Mouse (Mus musculus): ENCODE measurements at regions not wholly inside any gene's neighbourhood (a gene's known extent, or its start where the extent isn't known, plus 50 kb on each side); places are given as distances from the start of the nearest gene placed in this dataset.

DNA sequence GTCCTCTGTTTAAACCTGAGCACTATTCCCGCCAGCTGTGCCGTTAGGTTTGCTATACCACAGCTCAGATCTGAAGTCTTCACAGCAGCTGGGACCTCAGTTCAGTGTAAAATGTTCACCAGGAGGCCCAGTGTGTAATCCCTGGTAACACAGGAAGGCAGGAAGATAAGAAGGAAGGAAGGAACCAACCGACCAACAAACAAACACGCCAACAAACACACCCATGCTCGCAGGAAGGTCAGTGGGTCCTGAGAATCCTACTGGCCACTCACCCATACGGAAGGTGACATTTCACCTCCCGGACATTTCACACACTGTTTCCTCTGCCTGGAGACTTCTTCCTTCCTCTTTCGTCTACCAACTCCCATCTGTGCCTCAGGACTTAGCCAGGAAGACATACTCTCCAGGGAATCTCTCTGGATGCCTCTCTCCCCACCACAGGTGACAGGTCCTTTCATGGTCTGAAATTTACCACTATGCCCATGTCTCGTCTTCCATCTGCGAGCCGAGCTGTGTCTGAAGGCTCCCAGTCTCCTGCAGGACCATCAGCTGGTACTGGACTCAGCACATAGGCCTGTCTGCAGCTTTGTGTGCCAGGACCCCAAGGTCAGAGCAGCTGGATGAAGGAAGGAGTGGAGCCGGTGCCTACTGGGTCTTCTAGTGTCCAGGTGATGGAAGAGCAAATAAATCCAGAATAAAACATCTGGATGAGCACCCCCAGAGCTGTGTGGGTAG is 61.1 kb upstream of the Xpa start:
- no peak for DNase-seq (ENCODE audit: inconsistent ontology term)

- DNase-seq (ENCODE audit: inconsistent ontology term), result no peak
Observed at GRCm38 (mm10) chr4:46258774-46259173, 62.7 kb upstream of the Xpa start.

GRCm38 (mm10) chr4:46268564-46269247 is 72.6 kb upstream of the Xpa start:
- no peak for DNase-seq (ENCODE audit: inconsistent ontology term)

DNA sequence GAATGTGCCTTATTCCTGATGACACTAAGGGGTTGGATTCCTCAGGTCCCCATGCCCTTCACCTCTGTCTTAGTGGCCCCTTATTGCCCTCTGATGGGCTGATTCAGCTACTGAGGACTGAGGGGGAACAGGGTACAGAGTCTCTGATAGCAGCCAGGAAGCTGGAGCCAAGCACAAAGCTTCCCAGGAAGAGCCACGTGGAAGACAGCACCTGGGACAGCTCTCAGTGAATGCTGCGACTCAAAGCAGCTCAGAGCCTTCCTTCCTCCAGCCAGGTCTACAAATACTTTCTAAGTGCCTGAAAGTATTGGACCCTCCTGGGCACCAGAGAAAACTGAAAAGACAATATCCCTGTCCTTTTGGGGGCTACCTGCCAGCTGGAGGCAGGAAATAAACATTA is 72.3 kb upstream of the Foxe1 start:
- no peak for DNase-seq (ENCODE audit: inconsistent ontology term)

DNA sequence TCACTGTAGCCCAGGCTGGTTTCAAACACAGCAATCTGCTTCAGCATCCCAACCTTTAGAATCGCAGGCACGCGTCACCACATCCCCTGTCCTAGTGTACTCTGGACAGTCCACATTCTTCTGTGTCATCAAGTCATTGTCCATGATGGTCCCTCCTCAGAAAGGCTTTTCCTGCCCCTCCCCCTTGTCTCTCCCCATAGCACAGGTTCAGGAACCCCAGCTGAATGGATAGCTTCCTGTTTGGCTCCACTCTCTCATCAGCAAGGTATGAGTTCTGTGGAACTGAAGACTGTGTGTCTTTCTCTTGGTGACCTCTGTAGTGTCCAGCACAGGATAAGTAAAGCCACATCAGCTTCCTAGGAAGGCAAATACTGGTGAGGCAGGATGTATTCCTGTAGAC is 67.6 kb upstream of the Foxe1 start:
- no peak for DNase-seq (ENCODE audit: inconsistent ontology term)

DNA sequence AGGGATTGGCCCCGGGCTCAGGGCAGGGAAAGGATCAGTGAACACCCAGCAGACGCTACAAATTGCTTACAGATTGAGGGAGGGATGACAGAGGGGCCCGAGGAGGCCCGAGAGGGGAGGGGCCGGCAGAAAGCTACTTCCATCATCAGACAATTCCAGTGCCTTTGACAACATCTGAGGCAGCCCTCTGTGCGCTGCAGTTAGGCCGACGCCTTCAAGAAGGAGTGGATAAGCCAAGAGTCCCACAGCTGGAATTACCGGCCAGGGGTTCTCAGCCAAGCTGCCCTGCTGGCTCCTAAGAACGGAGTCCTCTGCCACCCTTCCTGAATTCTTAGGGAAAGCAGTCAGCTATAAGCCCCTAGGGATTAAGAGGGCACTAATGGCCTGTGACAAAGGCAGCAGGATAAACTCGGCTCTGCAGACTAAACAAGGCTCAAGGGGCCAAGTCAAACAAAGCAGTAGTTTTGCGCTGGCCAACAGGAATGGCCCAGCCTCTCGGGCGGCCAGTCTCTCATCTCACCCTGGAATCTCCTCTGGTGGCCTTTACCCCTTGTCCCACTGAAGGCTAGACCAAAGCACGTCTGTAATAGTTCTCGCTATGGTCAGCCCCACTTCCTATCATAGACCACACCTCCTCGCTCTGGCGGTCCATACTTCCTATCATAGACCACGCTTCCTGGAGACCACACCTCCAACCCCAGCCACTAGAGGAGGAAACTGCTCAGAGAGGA is 66.4 kb upstream of the Foxe1 start:
- DNase-seq (ENCODE audit: inconsistent ontology term), result no peak

GRCm38 (mm10) chr4:46286955-46287354 is 56.5 kb upstream of the Foxe1 start:
- DNase-seq (ENCODE audit: inconsistent ontology term), result no peak

GRCm38 (mm10) chr4:46291620-46292254 is 51.7 kb upstream of the Foxe1 start:
- peak; percentile 27 for DNase-seq (ENCODE audit: inconsistent ontology term)
